Mouse (Mus musculus) heart, embryonic 13.5 days (tissue): ENCODE measurements around the gene Phf12. TPM values are rescaled to one million over a fixed set of nuclear protein-coding genes. Genes with fewer than 3 reads are reported as not detected.

ENCODE experiments used
- ATAC-seq: fragments of 200-750 bp; cut with Nextera tagmentation; 2 replicates; pipeline ENCODE4 v1.8.0; 2017; ENCODE audit warnings: moderate TSS enrichment; ENCODE audit not compliant: insufficient number of reproducible peaks, low FRiP score, low TSS enrichment; ENCODE audit errors: extremely low read depth
- H3K27ac ChIP-seq: fragments of 300-500 bp; sonication (generic); replicated peaks from 2 replicates; pipeline ENCODE4 v1.5.1; 2015; ENCODE audit warnings: moderate library complexity, mild to moderate bottlenecking, inconsistent platforms
- H3K27me3 ChIP-seq: fragments of 300-500 bp; sonication (generic); replicated peaks from 2 replicates; pipeline ENCODE4 v1.6.1; 2015; ENCODE audit warnings: mild to moderate bottlenecking, inconsistent platforms
- H3K36me3 ChIP-seq: fragments of 300-500 bp; sonication (generic); 2 replicates; pipeline ENCODE4 v1.6.1; 2015; ENCODE audit warnings: mild to moderate bottlenecking, inconsistent platforms
- H3K4me1 ChIP-seq: fragments of 300-500 bp; sonication (generic); 2 replicates; pipeline ENCODE4 v1.6.1; 2015; ENCODE audit warnings: inconsistent platforms
- H3K4me2 ChIP-seq: fragments of 300-500 bp; sonication (generic); 2 replicates; pipeline ENCODE4 v1.6.1; 2015; ENCODE audit warnings: inconsistent platforms, mild to moderate bottlenecking, moderate library complexity
- H3K4me3 ChIP-seq: fragments of 300-500 bp; sonication (generic); 2 replicates; pipeline ENCODE4 v1.5.1; 2015; ENCODE audit warnings: moderate library complexity, mild to moderate bottlenecking, inconsistent platforms
- H3K9ac ChIP-seq: fragments of 300-500 bp; sonication (generic); 2 replicates; pipeline ENCODE4 v1.6.1; 2015; ENCODE audit warnings: inconsistent platforms, mild to moderate bottlenecking, moderate library complexity
- H3K9me3 ChIP-seq: fragments of 300-500 bp; sonication (generic); 2 replicates; pipeline ENCODE4 v1.6.1; 2016; ENCODE audit warnings: inconsistent platforms
- WGBS: fragments of 180-500 bp; shearing (Covaris S2); methylation state at CpG from one replicate; pipeline ENCODE4 v1.1.7; 2015; ENCODE audit warnings: mixed read lengths; 5-methylcytosine and 5-hydroxymethylcytosine counted together
- polyA plus RNA-seq: library from polyadenylated mRNA; unstranded; fragments of >200 nt; fragmentation: Nextera tagmentation; extraction: Ambion mirVana; gene quantifications from 2 replicates; pipeline ENCODE4 v1.2.1, GENCODE M21; 2015

Gene Phf12
- polyA plus RNA-seq, 1 experiment from 2014 or later, result 9.9 TPM

GRCm38 (mm10) chr11:78062563-78062962 is 80.0 kb downstream of the Phf12 start:
- Histone ChIP-seq H3K36me3 (peaks cover 25% of the 10 kb centered on the region), H3K9ac (no peak overlapping the region), H3K27ac (no peak overlapping the region), H3K27me3 (no peaks in the 10 kb centered on the region), H3K4me2 (no peak overlapping the region), H3K4me1 (peaks cover 7% of the 10 kb centered on the region), H3K9me3 (no peaks in the 10 kb centered on the region), H3K4me3 (no peak overlapping the region)
- no peak for ATAC-seq
- WGBS, result 83% methylated on average over 1 of the region's 1 CpGs

- H3K9ac ChIP-seq, result no peak overlapping the region; the same call in 1 of the 2 replicates
- 0 out of 2 replicates have a peak, but pooled peaks cover 2% of the 10 kb centered on the region for H3K36me3 ChIP-seq
- peaks cover 11% of the 10 kb centered on the region for H3K4me1 ChIP-seq
- H3K4me3 ChIP-seq, result no peak overlapping the region
- H3K9me3 ChIP-seq, result no peaks in the 10 kb centered on the region
- H3K27me3 ChIP-seq, result no peaks in the 10 kb centered on the region
- 27% methylated on average over 2 of the region's 2 CpGs for WGBS
- peak; percentile 37; the same call in 1 of the 2 replicates for ATAC-seq
- no peak overlapping the region for H3K4me2 ChIP-seq
- H3K27ac ChIP-seq, result no peak overlapping the region
Measured at GRCm38 (mm10) chr11:78065906-78066305, 83.4 kb downstream of the Phf12 start.

- Histone ChIP-seq H3K4me1 (peaks cover 11% of the 10 kb centered on the region), H3K9me3 (no peaks in the 10 kb centered on the region), H3K36me3 (0 out of 2 replicates have a peak, but pooled peaks cover 4% of the 10 kb centered on the region), H3K4me3 (no peak overlapping the region), H3K27me3 (no peaks in the 10 kb centered on the region), H3K9ac (no peak overlapping the region), H3K4me2 (no peak overlapping the region), H3K27ac (no peak overlapping the region)
- 34% methylated on average over 2 of the region's 2 CpGs for WGBS
- no peak for ATAC-seq
Measured at GRCm38 (mm10) chr11:78066641-78067040, 84.1 kb downstream of the Phf12 start.

- Histone ChIP-seq H3K27me3 (no peaks in the 10 kb centered on the region), H3K36me3 (peaks cover 12% of the 10 kb centered on the region), H3K9me3 (no peaks in the 10 kb centered on the region), H3K4me1 (peaks cover 11% of the 10 kb centered on the region), H3K4me2 (no peak overlapping the region), H3K27ac (no peak overlapping the region; the same call in 1 of the 2 replicates), H3K4me3 (no peak overlapping the region), H3K9ac (no peak overlapping the region)
- no peak for ATAC-seq
- 74% methylated on average over 5 of the region's 5 CpGs for WGBS
Measured at GRCm38 (mm10) chr11:78067566-78067965, 85.0 kb downstream of the Phf12 start.

- no peak for ATAC-seq
- Histone ChIP-seq H3K4me3 (no peak overlapping the region), H3K9me3 (no peaks in the 10 kb centered on the region), H3K27ac (no peak overlapping the region), H3K36me3 (peaks cover 28% of the 10 kb centered on the region), H3K4me1 (peaks cover 20% of the 10 kb centered on the region), H3K27me3 (no peaks in the 10 kb centered on the region), H3K9ac (peak overlapping the region; percentile 50; the same call in 1 of the 2 replicates), H3K4me2 (no peak overlapping the region)
- WGBS, result 70% methylated on average over 5 of the region's 5 CpGs
Measured at GRCm38 (mm10) chr11:78069130-78069529, 86.6 kb downstream of the Phf12 start.

- ATAC-seq, result 0 out of 2 replicates have a peak, but pooled peaks have one; percentile 38
Measured at GRCm38 (mm10) chr11:78069646-78070045, 87.1 kb downstream of the Phf12 start.

GRCm38 (mm10) chr11:78071938-78072337 is 89.4 kb downstream of the Phf12 start:
- no peaks in the 10 kb centered on the region for H3K27me3 ChIP-seq
- no peak for ATAC-seq
- H3K4me1 ChIP-seq, result peaks cover 20% of the 10 kb centered on the region
- H3K27ac ChIP-seq, result peak overlapping the region; percentile 56; the same call in 1 of the 2 replicates
- H3K4me2 ChIP-seq, result peak overlapping the region; percentile 50
- H3K4me3 ChIP-seq, result peak overlapping the region; percentile 11; the same call in 1 of the 2 replicates
- H3K9me3 ChIP-seq, result no peaks in the 10 kb centered on the region
- H3K36me3 ChIP-seq, result peaks cover 56% of the 10 kb centered on the region
- WGBS, result 68% methylated on average over 5 of the region's 5 CpGs
- H3K9ac ChIP-seq, result peak overlapping the region; percentile 28; the same call in 1 of the 2 replicates

More at GRCm38 (mm10) chr11:78069646-78070045, 87.1 kb downstream of the Phf12 start:
- 30% methylated on average over 6 of the region's 6 CpGs for WGBS
- peaks cover 33% of the 10 kb centered on the region for H3K36me3 ChIP-seq
- H3K4me2 ChIP-seq, result peak overlapping the region; percentile 7; the same call in 1 of the 2 replicates
- H3K27ac ChIP-seq, result peak overlapping the region; percentile 28; the same call in 1 of the 2 replicates
- H3K4me1 ChIP-seq, result peaks cover 20% of the 10 kb centered on the region
- H3K27me3 ChIP-seq, result no peaks in the 10 kb centered on the region
- H3K9ac ChIP-seq, result peak overlapping the region; percentile 50
- H3K9me3 ChIP-seq, result no peaks in the 10 kb centered on the region
- H3K4me3 ChIP-seq, result no peak overlapping the region

- no peaks in the 10 kb centered on the region for H3K27me3 ChIP-seq
- H3K4me1 ChIP-seq, result peaks cover 20% of the 10 kb centered on the region
- peak overlapping the region; percentile 24 for H3K4me3 ChIP-seq
- H3K4me2 ChIP-seq, result peak overlapping the region; percentile 50
- peaks cover 62% of the 10 kb centered on the region for H3K36me3 ChIP-seq
- peak overlapping the region; percentile 55; the same call in 1 of the 2 replicates for H3K9ac ChIP-seq
- no peaks in the 10 kb centered on the region for H3K9me3 ChIP-seq
- H3K27ac ChIP-seq, result peak overlapping the region; percentile 56
- ATAC-seq, result no peak
- 15% methylated on average over 6 of the region's 6 CpGs for WGBS
Measured at GRCm38 (mm10) chr11:78072425-78073130, 90.0 kb downstream of the Phf12 start.

GRCm38 (mm10) chr11:78073577-78074276 is 91.2 kb downstream of the Phf12 start:
- Histone ChIP-seq H3K4me1 (peaks cover 20% of the 10 kb centered on the region), H3K27ac (no peak overlapping the region; the same call in 1 of the 2 replicates), H3K4me3 (peak overlapping the region; percentile 24; the same call in 1 of the 2 replicates), H3K4me2 (peak overlapping the region; percentile 50), H3K9ac (no peak overlapping the region), H3K9me3 (no peaks in the 10 kb centered on the region), H3K27me3 (no peaks in the 10 kb centered on the region), H3K36me3 (peaks cover 69% of the 10 kb centered on the region)
- ATAC-seq, result no peak
- WGBS, result 84% methylated on average over 9 of the region's 9 CpGs

GRCm38 (mm10) chr11:78074277-78074652 is 91.7 kb downstream of the Phf12 start:
- H3K36me3 ChIP-seq, result peaks cover 69% of the 10 kb centered on the region
- no peaks in the 10 kb centered on the region for H3K9me3 ChIP-seq
- no peak for ATAC-seq
- no peak overlapping the region for H3K27ac ChIP-seq
- no peaks in the 10 kb centered on the region for H3K27me3 ChIP-seq
- WGBS, result 82% methylated on average over 2 of the region's 2 CpGs
- peak overlapping the region; percentile 50 for H3K4me2 ChIP-seq
- H3K9ac ChIP-seq, result no peak overlapping the region
- peak overlapping the region; percentile 3; the same call in 1 of the 2 replicates for H3K4me3 ChIP-seq
- peaks cover 25% of the 10 kb centered on the region for H3K4me1 ChIP-seq

GRCm38 (mm10) chr11:78074666-78075065 is 92.1 kb downstream of the Phf12 start:
- Histone ChIP-seq H3K4me1 (peaks cover 25% of the 10 kb centered on the region), H3K27me3 (no peaks in the 10 kb centered on the region), H3K4me2 (peak overlapping the region; percentile 50; the same call in 1 of the 2 replicates), H3K27ac (no peak overlapping the region), H3K36me3 (peaks cover 69% of the 10 kb centered on the region), H3K4me3 (peak overlapping the region; percentile 3; the same call in 1 of the 2 replicates), H3K9me3 (no peaks in the 10 kb centered on the region), H3K9ac (no peak overlapping the region; the same call in 1 of the 2 replicates)
- no peak for ATAC-seq
- 70% methylated on average over 4 of the region's 4 CpGs for WGBS
